Comparison of ENCODE assay signal across 9 mouse cellular contexts in genomic region chr11:72002138-72002853, GRCm38 (mm10). TPM values are rescaled to one million over a fixed set of nuclear protein-coding genes. Genes with fewer than 3 reads are reported as not detected.
A peak's percentile ranks its signal among the peaks of the same experiment; 100 is the strongest.
DNase-seq lines count a peak whose midpoint lies in the region; ATAC-seq and TF ChIP-seq lines count a peak whose summit lies in the region.
"Had no signal": no experiment of that assay in that cellular context is flagged by ENCODE, and none has a peak within 500 bp of the region (broad histone marks: within the 10 kb centered on the region; RNA-seq: fewer than 3 reads in every experiment).

No protein-coding gene starts in this region.

- 38% methylated on average over 13 of the region's 13 CpGs for WGBS in liver, embryonic 12.5 days (ENCODE audit: insufficient replicate concordance)
- 46% methylated on average over 13 of the region's 13 CpGs for WGBS in cerebellum, adult 2 months

- H3K4me3 ChIP-seq in liver, embryonic 12.5 days = no peak overlapping the region
- H3K4me3 ChIP-seq in cerebellum, adult 2 months (replicated peaks; ENCODE audit: insufficient read depth, low read depth, low read length) = no peak overlapping the region
- H3K4me3 ChIP-seq: embryonic facial prominence, embryonic 15.5 days had no signal

- no peak overlapping the region for H3K9ac ChIP-seq in liver, embryonic 12.5 days
- H3K9ac ChIP-seq: embryonic facial prominence, embryonic 15.5 days had no signal

- no peaks in the 10 kb centered on the region for H3K36me3 ChIP-seq in liver, embryonic 12.5 days
- H3K36me3 ChIP-seq: embryonic facial prominence, embryonic 15.5 days had no signal

- TF ChIP-seq POLR2A in cerebellum, adult 2 months (IDR thresholded peaks at IDR 0.05; ENCODE audit: borderline replicate concordance, insufficient read depth, low read length) = no peak

- ATAC-seq in CD4-positive, CD25-positive, alpha-beta regulatory T cell, adult 4 months = no peak
- ATAC-seq in liver, embryonic 12.5 days = no peak

- H3K4me1 ChIP-seq in liver, embryonic 12.5 days = no peaks in the 10 kb centered on the region
- H3K4me1 ChIP-seq in cerebellum, adult 2 months (ENCODE audit: control insufficient read depth, insufficient read depth, low read length) = peaks cover 5% of the 10 kb centered on the region; the same call in 1 of the 2 replicates
- H3K4me1 ChIP-seq: embryonic facial prominence, embryonic 15.5 days had no signal

- no peak overlapping the region for H3K4me2 ChIP-seq in liver, embryonic 12.5 days
- H3K4me2 ChIP-seq: embryonic facial prominence, embryonic 15.5 days had no signal

- TF ChIP-seq CTCF in cerebellum, adult 2 months (IDR thresholded peaks at IDR 0.05; ENCODE audit: borderline replicate concordance, insufficient read depth, low read depth, low read length) = peak; percentile 79

- no peak overlapping the region for H3K27ac ChIP-seq in liver, embryonic 12.5 days
- H3K27ac ChIP-seq in cerebellum, adult 2 months (ENCODE audit: insufficient read depth, low read length) = no peak overlapping the region
- H3K27ac ChIP-seq: embryonic facial prominence, embryonic 15.5 days had no signal

- H3K27me3 ChIP-seq in liver, embryonic 12.5 days (replicated peaks) = 0 out of 2 replicates have a peak, but pooled peaks cover under 1% of the 10 kb centered on the region
- H3K27me3 ChIP-seq in cerebellum, adult 2 months (ENCODE audit: control insufficient read depth, insufficient read depth, low read length) = no peaks in the 10 kb centered on the region

- peak; percentile 64 for DNase-seq in CD4-positive, CD25-positive, alpha-beta regulatory T cell, adult 2 months (ENCODE audit: low read depth, low spot score)
- DNase-seq in liver = peak; percentile 46
- DNase-seq in cerebellum, adult 2 months = peak; percentile 42 to 64
- DNase-seq in lung, postnatal 25 days (ENCODE audit: low spot score) = peak; percentile 47
- DNase-seq in layer of hippocampus, adult 11-12 months (ENCODE audit: low spot score) = no peak
- DNase-seq in urinary bladder, adult 2 months (ENCODE audit: low spot score) = no peak

- no peaks in the 10 kb centered on the region for H3K9me3 ChIP-seq in liver, embryonic 12.5 days (replicated peaks)
- H3K9me3 ChIP-seq: embryonic facial prominence, embryonic 15.5 days had no signal

RNA-seq across cellular contexts. Expression of gene Aipl1, which starts 35.0 kb away (rescaled TPM):
- not detected for polyA plus RNA-seq in CD4-positive, CD25-positive, alpha-beta regulatory T cell, adult 4 months (2017; shearing (Covaris generic))
- 0.13 and 0.19 TPM in 2 replicates for polyA plus RNA-seq in liver, embryonic 12.5 days (2016; fragmentation: Nextera tagmentation; extraction: Ambion mirVana)
- polyA plus RNA-seq in cerebellum, adult 2 months (2012; rRNA removed) = 0.28 and 0.30 TPM in 2 replicates
- 0.32 and 0.41 TPM in 2 replicates for polyA plus RNA-seq in urinary bladder, adult 2 months (2012; rRNA removed)

RNA-seq across cellular contexts. Expression of gene Pimreg, which starts 39.5 kb away (rescaled TPM):
- 1 to 10 TPM; 1.8 to 5.1 TPM for polyA plus RNA-seq in CD4-positive, CD25-positive, alpha-beta regulatory T cell, adult 4 months (2017; shearing (Covaris generic))
- polyA plus RNA-seq in liver, embryonic 12.5 days (2016; fragmentation: Nextera tagmentation; extraction: Ambion mirVana) = 43.2 and 44.2 TPM in 2 replicates
- polyA plus RNA-seq in cerebellum, adult 2 months (2012; rRNA removed) = 0.08 and 0.32 TPM in 2 replicates
- 2.8 and 3.2 TPM in 2 replicates for polyA plus RNA-seq in urinary bladder, adult 2 months (2012; rRNA removed)

Comparison
In these comparisons a context has a peak if more than half of its experiments do, and no peak if none do; other contexts are left out.
1. DNase-seq: peak in CD4-positive, CD25-positive, alpha-beta regulatory T cell, adult 2 months (single experiment), liver (single experiment), cerebellum, adult 2 months (2 of 2) and lung, postnatal 25 days (single experiment); none in layer of hippocampus, adult 11-12 months (single experiment) and urinary bladder, adult 2 months (single experiment).